Mouse (Mus musculus): ENCODE measurements at regions not wholly inside any gene's neighbourhood (a gene's known extent, or its start where the extent isn't known, plus 50 kb on each side); places are given as distances from the start of the nearest gene placed in this dataset.
"Not testable (repeated sequence)": the region's sequence is repeated elsewhere in the genome, so short reads cannot be mapped to it uniquely, and the experiment has no call there.

GRCm38 (mm10) chr12:113423736-113424597 lies 65.3 kb upstream of the Adam6b start:
- no peak for DNase-seq

- DNase-seq, result not testable (repeated sequence)
These were observed 64.6 kb upstream of the Adam6b start for GRCm38 (mm10) chr12:113424598-113425208.

GRCm38 (mm10) chr12:113425209-113426070 lies 63.9 kb upstream of the Adam6b start:
- no peak for DNase-seq

- no peak for DNase-seq
These were observed 62.7 kb upstream of the Adam6b start for GRCm38 (mm10) chr12:113426636-113427035.

- no peak for DNase-seq
These were observed 62.0 kb upstream of the Adam6b start for GRCm38 (mm10) chr12:113427339-113427738.

GRCm38 (mm10) chr12:113428461-113428860 lies 60.9 kb upstream of the Adam6b start:
- no peak for DNase-seq

GRCm38 (mm10) chr12:113428901-113429300 lies 60.4 kb upstream of the Adam6b start:
- DNase-seq, result no peak

- no peak for DNase-seq
These were observed 59.0 kb upstream of the Adam6b start for GRCm38 (mm10) chr12:113430340-113430739.

Data from cerebellum, postnatal 14 days (tissue).